Mouse (Mus musculus) stomach, embryonic 16.5 days (tissue): ENCODE results near the gene Tnfrsf21. TPM values are rescaled to one million over a fixed set of nuclear protein-coding genes. Genes with fewer than 3 reads are reported as not detected.

Experiments used
- ATAC-seq: fragments of 200-750 bp; cut with Nextera tagmentation; 2 replicates; pipeline ENCODE4 v1.8.0; 2017; ENCODE audit warnings: moderate number of reproducible peaks, moderate TSS enrichment; ENCODE audit not compliant: insufficient read depth, low FRiP score
- H3K27ac ChIP-seq: fragments of 300-500 bp; sonication (generic); 2 replicates; pipeline ENCODE4 v1.5.1; 2014; ENCODE audit warnings: low read length
- H3K27me3 ChIP-seq: fragments of 300-500 bp; sonication (generic); 2 replicates; pipeline ENCODE4 v1.6.1; 2014; ENCODE audit warnings: low read length, control low read depth, mixed read lengths; ENCODE audit not compliant: control insufficient read depth, insufficient read depth
- H3K36me3 ChIP-seq: fragments of 300-500 bp; sonication (generic); 2 replicates; pipeline ENCODE4 v1.6.1; 2014; ENCODE audit warnings: low read length; ENCODE audit not compliant: control insufficient read depth, insufficient read depth
- H3K4me1 ChIP-seq: fragments of 300-500 bp; sonication (generic); 2 replicates; pipeline ENCODE4 v1.6.1; 2014; ENCODE audit warnings: low read length, control low read depth, mixed read lengths; ENCODE audit not compliant: control insufficient read depth, insufficient read depth
- H3K4me2 ChIP-seq: fragments of 300-500 bp; sonication (generic); 2 replicates; pipeline ENCODE4 v1.6.1; 2014; ENCODE audit warnings: low read depth, low read length, mixed read lengths
- H3K4me3 ChIP-seq: fragments of 300-500 bp; sonication (generic); replicated peaks from 2 replicates; pipeline ENCODE4 v1.5.1; 2014; ENCODE audit warnings: mild to moderate bottlenecking, low read length
- H3K9ac ChIP-seq: fragments of 300-500 bp; sonication (generic); 2 replicates; pipeline ENCODE4 v1.6.1; 2014; ENCODE audit warnings: low read length
- H3K9me3 ChIP-seq: fragments of 300-500 bp; sonication (generic); replicated peaks from 2 replicates; pipeline ENCODE4 v1.6.1; 2016; ENCODE audit warnings: low read length, control low read depth; ENCODE audit not compliant: control insufficient read depth
- WGBS: fragments of 180-500 bp; shearing (Covaris S2); extraction: QIAGEN DNeasy Blood & Tissue Kit; methylation state at CpG from one replicate; pipeline ENCODE4 v1.1.7; 2014; 5-methylcytosine and 5-hydroxymethylcytosine counted together
- polyA plus RNA-seq: library from polyadenylated mRNA; unstranded; fragments of >200 nt; fragmentation: Nextera tagmentation; extraction: Ambion mirVana; gene quantifications from 2 replicates; pipeline ENCODE4 v1.2.1, GENCODE M21; 2015

The Tnfrsf21 gene
- polyA plus RNA-seq, 1 experiment from 2014 or later = 33.9 TPM

- no peak overlapping the region for H3K9ac ChIP-seq
- H3K4me1 ChIP-seq = no peaks in the 10 kb centered on the region
- H3K36me3 ChIP-seq = peaks cover 2% of the 10 kb centered on the region; the same call in 1 of the 2 replicates
- no peak overlapping the region for H3K27ac ChIP-seq
- no peak overlapping the region for H3K4me3 ChIP-seq
- WGBS = 56% methylated on average over 8 of the region's 8 CpGs
- H3K27me3 ChIP-seq = no peaks in the 10 kb centered on the region
- no peak overlapping the region for H3K4me2 ChIP-seq
- no peak for ATAC-seq
- H3K9me3 ChIP-seq = no peaks in the 10 kb centered on the region
These were observed 16.2 kb downstream of the Tnfrsf21 start for GRCm38 (mm10) chr17:43032489-43033036.

GRCm38 (mm10) chr17:43035386-43035785, 19.0 kb downstream of the Tnfrsf21 start:
- ATAC-seq = no peak
- Histone ChIP-seq H3K4me2 (no peak overlapping the region), H3K4me1 (no peaks in the 10 kb centered on the region), H3K36me3 (peaks cover 11% of the 10 kb centered on the region), H3K4me3 (no peak overlapping the region), H3K9ac (no peak overlapping the region), H3K27me3 (no peaks in the 10 kb centered on the region), H3K9me3 (no peaks in the 10 kb centered on the region), H3K27ac (no peak overlapping the region)
- WGBS = 81% methylated on average over 2 of the region's 2 CpGs

GRCm38 (mm10) chr17:43036058-43036757, 19.9 kb downstream of the Tnfrsf21 start:
- no peaks in the 10 kb centered on the region for H3K4me1 ChIP-seq
- no peaks in the 10 kb centered on the region for H3K27me3 ChIP-seq
- no peak overlapping the region for H3K4me2 ChIP-seq
- no peaks in the 10 kb centered on the region for H3K9me3 ChIP-seq
- H3K27ac ChIP-seq = no peak overlapping the region
- H3K36me3 ChIP-seq = peaks cover 11% of the 10 kb centered on the region
- ATAC-seq = peak; percentile 53; the same call in 1 of the 2 replicates
- 85% methylated on average over 10 of the region's 10 CpGs for WGBS
- H3K9ac ChIP-seq = no peak overlapping the region
- H3K4me3 ChIP-seq = no peak overlapping the region

GRCm38 (mm10) chr17:43040571-43040970, 24.2 kb downstream of the Tnfrsf21 start:
- Histone ChIP-seq H3K9ac (no peak overlapping the region), H3K27me3 (no peaks in the 10 kb centered on the region), H3K4me3 (no peak overlapping the region), H3K27ac (no peak overlapping the region), H3K36me3 (peaks cover 11% of the 10 kb centered on the region), H3K9me3 (no peaks in the 10 kb centered on the region), H3K4me1 (no peaks in the 10 kb centered on the region), H3K4me2 (no peak overlapping the region)
- 70% methylated on average over 3 of the region's 3 CpGs for WGBS
- no peak for ATAC-seq

GRCm38 (mm10) chr17:43050619-43051018, 34.3 kb downstream of the Tnfrsf21 start:
- no peaks in the 10 kb centered on the region for H3K9me3 ChIP-seq
- no peak overlapping the region for H3K27ac ChIP-seq
- WGBS = 92% methylated on average over 2 of the region's 2 CpGs
- no peaks in the 10 kb centered on the region for H3K36me3 ChIP-seq
- ATAC-seq = no peak
- no peaks in the 10 kb centered on the region for H3K4me1 ChIP-seq
- H3K9ac ChIP-seq = no peak overlapping the region
- H3K4me2 ChIP-seq = no peak overlapping the region
- no peak overlapping the region for H3K4me3 ChIP-seq
- no peaks in the 10 kb centered on the region for H3K27me3 ChIP-seq

- no peaks in the 10 kb centered on the region for H3K27me3 ChIP-seq
- H3K36me3 ChIP-seq = no peaks in the 10 kb centered on the region
- H3K9ac ChIP-seq = no peak overlapping the region
- H3K27ac ChIP-seq = no peak overlapping the region
- ATAC-seq = no peak
- WGBS = 90% methylated on average over 1 of the region's 1 CpGs
- H3K4me2 ChIP-seq = no peak overlapping the region
- H3K4me3 ChIP-seq = no peak overlapping the region
- H3K9me3 ChIP-seq = no peaks in the 10 kb centered on the region
- H3K4me1 ChIP-seq = no peaks in the 10 kb centered on the region
These were observed 36.4 kb downstream of the Tnfrsf21 start for GRCm38 (mm10) chr17:43052791-43053190.

- ATAC-seq = no peak
- 91% methylated on average over 10 of the region's 10 CpGs for WGBS
- H3K36me3 ChIP-seq = no peaks in the 10 kb centered on the region
- H3K9me3 ChIP-seq = no peaks in the 10 kb centered on the region
- H3K4me2 ChIP-seq = no peak overlapping the region
- no peak overlapping the region for H3K4me3 ChIP-seq
- H3K27me3 ChIP-seq = no peaks in the 10 kb centered on the region
- H3K9ac ChIP-seq = no peak overlapping the region
- no peak overlapping the region for H3K27ac ChIP-seq
- no peaks in the 10 kb centered on the region for H3K4me1 ChIP-seq
These were observed 37.6 kb downstream of the Tnfrsf21 start for GRCm38 (mm10) chr17:43053943-43054342.

GRCm38 (mm10) chr17:43058277-43059025, 42.1 kb downstream of the Tnfrsf21 start:
- Histone ChIP-seq H3K36me3 (no peaks in the 10 kb centered on the region), H3K4me3 (no peak overlapping the region), H3K9me3 (no peaks in the 10 kb centered on the region), H3K27me3 (no peaks in the 10 kb centered on the region), H3K9ac (no peak overlapping the region), H3K27ac (no peak overlapping the region), H3K4me2 (no peak overlapping the region), H3K4me1 (no peaks in the 10 kb centered on the region)
- ATAC-seq = no peak
- 66% methylated on average over 11 of the region's 11 CpGs for WGBS

GRCm38 (mm10) chr17:43064705-43065104, 48.4 kb downstream of the Tnfrsf21 start:
- ATAC-seq = no peak
- Histone ChIP-seq H3K4me2 (no peak overlapping the region), H3K36me3 (no peaks in the 10 kb centered on the region), H3K27me3 (no peaks in the 10 kb centered on the region), H3K4me1 (no peaks in the 10 kb centered on the region), H3K9ac (no peak overlapping the region), H3K27ac (no peak overlapping the region), H3K4me3 (no peak overlapping the region), H3K9me3 (no peaks in the 10 kb centered on the region)
- 92% methylated on average over 6 of the region's 6 CpGs for WGBS
